ENCODE assay signal across 8 mouse cellular contexts in the genomic region with DNA sequence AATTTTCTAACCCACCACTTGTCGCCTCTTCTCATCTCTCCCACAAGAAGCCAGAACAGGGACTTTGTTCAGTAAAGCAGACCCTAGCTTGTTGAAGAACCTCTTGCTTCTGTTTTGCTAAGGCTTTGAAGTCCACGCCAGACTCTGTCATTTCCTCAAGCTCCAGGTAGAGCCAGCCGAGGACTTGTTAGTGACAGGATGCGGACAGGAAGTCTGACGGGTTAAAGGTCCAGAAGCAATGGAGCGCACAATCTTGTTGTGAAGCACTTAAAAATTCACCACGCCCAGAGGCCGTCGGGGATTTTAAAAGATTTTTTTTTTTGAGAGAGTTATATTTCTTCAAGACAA. TPM values are rescaled to one million over a fixed set of nuclear protein-coding genes. Genes with fewer than 3 reads are reported as not detected.
DNase-seq lines count a peak whose midpoint lies in the region; ATAC-seq and TF ChIP-seq lines count a peak whose summit lies in the region.

No protein-coding gene starts in this region.

- ATAC-seq in embryonic facial prominence, embryonic 13.5 days (ENCODE audit: insufficient number of reproducible peaks, insufficient read depth, low FRiP score, low TSS enrichment, low read depth): no peak
- ATAC-seq in hematopoietic stem cell, adult 5-6 weeks (replicated peaks in 1 of 2; ENCODE audit: insufficient read depth in 1 of 2, low FRiP score in 2 of 2, low TSS enrichment in 1 of 2, low read depth in 1 of 2, poor library complexity in 2 of 2, severe bottlenecking in 2 of 2): 0 out of 4 replicates have a peak, but pooled peaks have one; percentile 0 to 1
- no peak for ATAC-seq in limb, embryonic 13.5 days (ENCODE audit: low FRiP score, low read depth)

- peaks cover 37% of the 10 kb centered on the region for H3K79me2 ChIP-seq in myocyte (ENCODE audit: control insufficient read depth, insufficient read depth)

- H3K4me1 ChIP-seq in embryonic facial prominence, embryonic 13.5 days: peaks cover 73% of the 10 kb centered on the region
- H3K4me1 ChIP-seq in limb, embryonic 13.5 days: peaks cover 71% of the 10 kb centered on the region

- no peaks in the 10 kb centered on the region for H3K27me3 ChIP-seq in embryonic facial prominence, embryonic 13.5 days
- no peaks in the 10 kb centered on the region for H3K27me3 ChIP-seq in limb, embryonic 13.5 days
- no peaks in the 10 kb centered on the region for H3K27me3 ChIP-seq in myocyte (ENCODE audit: control insufficient read depth, insufficient read depth, insufficient read length)

- DNase-seq in gastrocnemius, adult 2 months: peak; percentile 46
- no peak for DNase-seq in gastrocnemius, postnatal 14 days
- no peak for DNase-seq in left cerebral cortex, postnatal 14 days (ENCODE audit: low spot score in 2 of 2)
- DNase-seq in urinary bladder, postnatal 36 days (ENCODE audit: low spot score in 2 of 2): no peak

- peak overlapping the region; percentile 100 for H3K27ac ChIP-seq in gastrocnemius, adult 2 months
- peak overlapping the region; percentile 99 for H3K27ac ChIP-seq in embryonic facial prominence, embryonic 13.5 days
- H3K27ac ChIP-seq in limb, embryonic 13.5 days: peak overlapping the region; percentile 99

- 8% methylated on average over 9 of the region's 9 CpGs for WGBS in embryonic facial prominence, embryonic 13.5 days
- 5% methylated on average over 9 of the region's 9 CpGs for WGBS in limb, embryonic 13.5 days

- no peaks in the 10 kb centered on the region for H3K9me3 ChIP-seq in embryonic facial prominence, embryonic 13.5 days
- H3K9me3 ChIP-seq in limb, embryonic 13.5 days: no peaks in the 10 kb centered on the region

- H3K9ac ChIP-seq in embryonic facial prominence, embryonic 13.5 days: peak overlapping the region; percentile 92
- 0 out of 2 replicates have a peak overlapping the region, but pooled peaks have one; percentile 50 for H3K9ac ChIP-seq in limb, embryonic 13.5 days

- TF ChIP-seq CTCF in gastrocnemius, adult 2 months (IDR thresholded peaks at IDR 0.05): no peak

- H3K4me3 ChIP-seq in gastrocnemius, adult 2 months: peak overlapping the region; percentile 95
- H3K4me3 ChIP-seq in embryonic facial prominence, embryonic 13.5 days: peak overlapping the region; percentile 98
- H3K4me3 ChIP-seq in limb, embryonic 13.5 days: peak overlapping the region; percentile 96
- H3K4me3 ChIP-seq in myocyte: peak overlapping the region; percentile 98

- H3K36me3 ChIP-seq in embryonic facial prominence, embryonic 13.5 days: 0 out of 2 replicates have a peak, but pooled peaks cover 3% of the 10 kb centered on the region
- no peaks in the 10 kb centered on the region for H3K36me3 ChIP-seq in limb, embryonic 13.5 days
- H3K36me3 ChIP-seq in myocyte (ENCODE audit: control insufficient read depth, insufficient read depth): no peaks in the 10 kb centered on the region

- peak overlapping the region; percentile 94 for H3K4me2 ChIP-seq in embryonic facial prominence, embryonic 13.5 days
- H3K4me2 ChIP-seq in limb, embryonic 13.5 days (replicated peaks): peak overlapping the region; percentile 98
- peak overlapping the region; percentile 96 for H3K4me2 ChIP-seq in myocyte (ENCODE audit: low read depth)

- peak overlapping the region; percentile 88 for H3ac ChIP-seq in myocyte (ENCODE audit: control insufficient read depth, insufficient read length)

- no peak for TF ChIP-seq POLR2A in myocyte (IDR thresholded peaks at IDR 0.05; ENCODE audit: insufficient read length, low read depth)

- intact Hi-C loops in gastrocnemius, adult 2 months (cut with DNase I): loop anchor here (10.0 kb wide), 1 partner anchor 353 kb away; no protein-coding TSS in a partner anchor
- intact Hi-C loops in gastrocnemius, postnatal 14 days (cut with DNase I; ENCODE audit: low total_unique reads): no loop called here
- intact Hi-C loops in left cerebral cortex, postnatal 14 days (cut with DNase I): no loop called here

TF ChIP-seq in myocyte, 11 proteins besides CTCF, POLR2A, EP300 and RAD21:
- TF ChIP-seq USF1 (IDR thresholded peaks at IDR 0.05; ENCODE audit: low read depth): no peak

RNA-seq across cellular contexts. Expression of a gene that starts 0.8 kb away (rescaled TPM):
- total RNA-seq in gastrocnemius, adult 2 months (2021): 100 to 1,000 TPM; 173 to 184 TPM
- total RNA-seq in gastrocnemius, postnatal 14 days (2021): 100 to 1,000 TPM; 136 to 137 TPM
- 18.1 and 18.2 TPM in 2 replicates for polyA plus RNA-seq in embryonic facial prominence, embryonic 13.5 days (2015; fragmentation: Nextera tagmentation; extraction: Ambion mirVana)
- total RNA-seq in hematopoietic stem cell, adult 5-6 weeks (2017): 31.1 and 33.3 TPM in 2 replicates
- 16.4 and 19.7 TPM in 2 replicates for polyA plus RNA-seq in limb, embryonic 13.5 days (2015; fragmentation: Nextera tagmentation; extraction: Ambion mirVana)
- polyA plus RNA-seq in myocyte (2012; fragmentation: generic; extraction: Trizol): 121 TPM
- total RNA-seq in left cerebral cortex, postnatal 14 days (2021): 100 to 1,000 TPM; 196 to 201 TPM

RNA-seq across cellular contexts. Expression of a gene that starts 59.6 kb away (rescaled TPM):
- under 1 TPM; 0.15 to 0.20 TPM for total RNA-seq in gastrocnemius, adult 2 months (2021)
- total RNA-seq in gastrocnemius, postnatal 14 days (2021): 1 to 10 TPM; 2.5 to 2.7 TPM
- 20.1 and 22.8 TPM in 2 replicates for polyA plus RNA-seq in embryonic facial prominence, embryonic 13.5 days (2015; fragmentation: Nextera tagmentation; extraction: Ambion mirVana)
- 12.1 and 15.8 TPM in 2 replicates for total RNA-seq in hematopoietic stem cell, adult 5-6 weeks (2017)
- 19.5 and 20.6 TPM in 2 replicates for polyA plus RNA-seq in limb, embryonic 13.5 days (2015; fragmentation: Nextera tagmentation; extraction: Ambion mirVana)
- 13.6 TPM for polyA plus RNA-seq in myocyte (2012; fragmentation: generic; extraction: Trizol)
- 1 to 10 TPM in 1 of 2 experiments, under 1 TPM in 1; 0.66 to 1.2 TPM for total RNA-seq in left cerebral cortex, postnatal 14 days (2021)

Comparison
In these comparisons a context has a peak if more than half of its experiments do, and no peak if none do; other contexts are left out.
1. ATAC-seq: peak in hematopoietic stem cell, adult 5-6 weeks (2 of 2); none in embryonic facial prominence, embryonic 13.5 days (single experiment) and limb, embryonic 13.5 days (single experiment).
2. Peak in every context shown above with its lines, with median percentiles within 50 percentile points of each other: H3K27ac ChIP-seq, H3K4me3 ChIP-seq and H3K4me2 ChIP-seq.